Mouse (Mus musculus): ENCODE measurements at regions not wholly inside any gene's neighbourhood (a gene's known extent, or its start where the extent isn't known, plus 50 kb on each side); places are given as distances from the start of the nearest gene placed in this dataset.
"Not testable (repeated sequence)": the region's sequence is repeated elsewhere in the genome, so short reads cannot be mapped to it uniquely, and the experiment has no call there.

- DNase-seq (ENCODE audit: low read depth, low spot score), result no peak
Measured at GRCm38 (mm10) chr5:52015786-52016185, 174.5 kb downstream of the Dhx15 start.

- no peak for DNase-seq (ENCODE audit: low read depth, low spot score)
Measured at GRCm38 (mm10) chr5:52010426-52010825, 179.9 kb downstream of the Dhx15 start.

GRCm38 (mm10) chr5:52008942-52009341 lies 181.4 kb downstream of the Dhx15 start:
- no peak for DNase-seq (ENCODE audit: low read depth, low spot score)

GRCm38 (mm10) chr5:52006843-52007242 lies 183.5 kb downstream of the Dhx15 start:
- DNase-seq (ENCODE audit: low read depth, low spot score), result no peak

- no peak for DNase-seq (ENCODE audit: low read depth, low spot score)
Measured at GRCm38 (mm10) chr5:51990847-51991610, 199.3 kb downstream of the Dhx15 start.

GRCm38 (mm10) chr5:51989396-51989795 lies 200.9 kb downstream of the Dhx15 start:
- DNase-seq (ENCODE audit: low read depth, low spot score), result no peak

- no peak for DNase-seq (ENCODE audit: low read depth, low spot score)
Measured at GRCm38 (mm10) chr5:51988913-51989312, 201.4 kb downstream of the Dhx15 start.

GRCm38 (mm10) chr5:51984966-51985365 lies 205.3 kb downstream of the Dhx15 start:
- no peak for DNase-seq (ENCODE audit: low read depth, low spot score)

GRCm38 (mm10) chr5:51982780-51983179 lies 207.5 kb downstream of the Dhx15 start:
- DNase-seq (ENCODE audit: low read depth, low spot score), result no peak

GRCm38 (mm10) chr5:51980901-51981300 lies 209.4 kb downstream of the Dhx15 start:
- no peak for DNase-seq (ENCODE audit: low read depth, low spot score)

- DNase-seq (ENCODE audit: low read depth, low spot score), result no peak
Measured at GRCm38 (mm10) chr5:51952499-51952898, 237.8 kb downstream of the Dhx15 start.

- no peak for DNase-seq (ENCODE audit: low read depth, low spot score)
Measured at GRCm38 (mm10) chr5:51949996-51950395, 240.3 kb downstream of the Dhx15 start.

- DNase-seq (ENCODE audit: low read depth, low spot score), result no peak
Measured at GRCm38 (mm10) chr5:51946062-51946461, 244.3 kb downstream of the Dhx15 start.

GRCm38 (mm10) chr5:51941925-51942291 lies 248.4 kb downstream of the Dhx15 start:
- not testable (repeated sequence) for DNase-seq (ENCODE audit: low read depth, low spot score)

- no peak for DNase-seq (ENCODE audit: low read depth, low spot score)
Measured at GRCm38 (mm10) chr5:51941255-51941924, 248.9 kb downstream of the Dhx15 start.

GRCm38 (mm10) chr5:51938845-51939244 lies 251.5 kb downstream of the Dhx15 start:
- DNase-seq (ENCODE audit: low read depth, low spot score), result no peak

GRCm38 (mm10) chr5:51937320-51937719 lies 253.0 kb downstream of the Dhx15 start:
- no peak for DNase-seq (ENCODE audit: low read depth, low spot score)

- DNase-seq (ENCODE audit: low read depth, low spot score), result no peak
Measured at GRCm38 (mm10) chr5:51935391-51936354, 254.6 kb downstream of the Dhx15 start.

GRCm38 (mm10) chr5:51934910-51935309 lies 255.4 kb downstream of the Dhx15 start:
- no peak for DNase-seq (ENCODE audit: low read depth, low spot score)

- DNase-seq (ENCODE audit: low read depth, low spot score), result no peak
Measured at GRCm38 (mm10) chr5:51933331-51933730, 257.0 kb downstream of the Dhx15 start.

GRCm38 (mm10) chr5:51930416-51930815 lies 259.9 kb downstream of the Dhx15 start:
- DNase-seq (ENCODE audit: low read depth, low spot score), result no peak

GRCm38 (mm10) chr5:51928801-51929200 lies 261.5 kb downstream of the Dhx15 start:
- DNase-seq (ENCODE audit: low read depth, low spot score), result no peak
